Mouse (Mus musculus) common myeloid progenitor, adult 5-6 weeks (primary cell): ENCODE data around the gene Pde8a. TPM values are rescaled to one million over a fixed set of nuclear protein-coding genes. Genes with fewer than 3 reads are reported as not detected.

Source experiments
- ATAC-seq: replicated peaks from 2 replicates; pipeline ENCODE4 v1.8.0; 2016; ENCODE audit warnings: low read depth, mild to moderate bottlenecking, moderate TSS enrichment, inconsistent platforms; ENCODE audit not compliant: poor library complexity, severe bottlenecking
- total RNA-seq: library from RNA; stranded (forward); fragments of 200-1000, 187-1606 nt; gene quantifications from 2 replicates; pipeline ENCODE4 v1.2.3, GENCODE M21; 2017

Pde8a gene
- total RNA-seq, 1 experiment from 2014 or later, result 0.41 TPM

DNA sequence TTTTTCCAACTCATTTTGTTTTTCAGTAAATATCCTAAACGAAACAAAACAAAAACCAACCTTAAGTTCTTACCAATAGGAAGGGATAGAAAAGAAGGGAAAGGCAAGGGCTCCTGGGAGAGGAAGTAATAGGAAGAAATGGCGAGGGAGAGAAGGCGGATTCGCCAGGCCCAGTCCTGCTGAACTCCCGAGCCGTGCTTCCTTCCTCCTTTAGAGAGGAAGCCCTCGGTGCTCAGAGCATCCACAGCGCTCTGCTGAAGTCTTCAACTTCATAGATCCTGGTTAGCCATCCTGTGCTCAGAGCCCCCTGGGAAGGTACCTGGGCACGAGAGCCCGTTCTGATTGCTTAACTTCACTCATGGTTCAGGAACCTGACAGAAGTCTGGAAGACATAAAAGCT, 114.3 kb downstream of the Pde8a start:
- ATAC-seq, result no peak

DNA sequence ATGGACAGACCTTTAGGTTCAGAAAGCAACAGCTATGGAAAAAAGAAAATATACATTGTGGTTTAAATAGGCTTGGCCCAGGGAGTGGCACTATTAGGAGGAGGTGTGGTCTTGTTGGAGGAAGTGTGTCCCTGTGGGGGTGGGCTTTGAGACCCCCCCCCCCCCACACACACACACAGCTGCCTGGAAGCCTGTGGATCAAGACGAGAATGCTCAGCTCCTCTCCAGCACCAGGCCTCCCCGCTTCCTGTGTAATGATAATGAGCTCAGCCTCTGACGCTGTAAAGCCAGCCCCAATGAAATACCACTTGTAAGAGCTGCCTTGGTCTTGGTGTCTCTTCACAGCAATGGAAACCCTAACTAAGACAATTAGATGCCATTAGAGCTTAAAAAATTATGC, 117.4 kb downstream of the Pde8a start:
- ATAC-seq, result 0 out of 2 replicates have a peak, but pooled peaks have one; percentile 37

DNA sequence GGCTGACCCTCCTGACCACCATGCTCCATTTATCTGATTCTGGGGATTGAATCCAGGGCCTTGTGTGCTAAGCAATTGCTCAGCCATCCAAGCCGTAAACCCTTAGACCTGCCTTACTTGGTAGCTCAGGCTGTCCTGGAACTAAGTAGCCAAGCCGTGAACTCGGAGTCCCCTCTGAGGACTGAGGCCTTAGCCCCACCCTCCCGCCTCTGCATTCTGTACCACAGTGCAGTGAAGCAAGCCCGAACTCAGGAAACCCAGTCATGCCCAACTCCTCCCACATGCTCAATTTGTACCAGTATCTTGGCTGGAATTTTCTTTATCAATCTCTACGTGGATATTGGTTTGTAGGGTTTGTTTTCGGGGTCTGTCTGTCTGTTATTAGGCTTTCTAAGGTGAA, 118.5 kb downstream of the Pde8a start:
- ATAC-seq, result no peak

DNA sequence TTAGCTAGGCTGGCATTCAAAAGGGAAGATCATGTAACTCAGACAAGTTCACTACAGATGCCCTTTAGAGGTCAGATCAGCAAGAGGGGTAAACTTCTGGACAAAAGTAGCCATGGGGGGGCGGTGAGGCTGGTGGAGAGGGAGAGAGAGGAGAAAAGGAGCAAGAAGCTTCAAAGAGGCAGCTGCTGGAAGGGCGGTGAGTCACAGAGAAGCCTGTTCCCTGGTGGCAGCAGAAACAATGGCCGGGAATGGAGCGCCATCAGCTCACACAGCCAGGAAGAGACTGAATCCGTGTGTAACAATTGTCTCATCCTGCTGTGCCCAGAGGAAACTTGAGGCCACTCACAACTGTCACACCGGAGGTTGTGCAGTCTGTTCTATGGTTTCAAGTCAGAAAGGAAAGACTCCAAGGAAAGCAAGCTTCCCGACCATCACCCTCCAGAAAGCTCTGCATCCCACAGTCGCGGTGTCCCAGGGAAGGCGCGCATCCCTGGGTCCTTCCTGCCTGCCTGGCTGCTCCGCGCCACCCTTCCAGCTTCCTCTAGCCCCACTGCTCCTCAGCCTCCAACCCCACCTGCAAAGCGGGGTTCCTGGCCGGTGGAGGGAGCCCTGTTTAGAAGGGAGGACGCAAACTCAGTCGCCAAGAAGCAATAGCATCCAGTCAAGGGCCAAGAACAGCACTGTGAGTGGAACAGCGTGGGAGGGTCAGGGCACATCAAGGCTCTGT, 122.5 kb downstream of the Pde8a start:
- ATAC-seq, result no peak

DNA sequence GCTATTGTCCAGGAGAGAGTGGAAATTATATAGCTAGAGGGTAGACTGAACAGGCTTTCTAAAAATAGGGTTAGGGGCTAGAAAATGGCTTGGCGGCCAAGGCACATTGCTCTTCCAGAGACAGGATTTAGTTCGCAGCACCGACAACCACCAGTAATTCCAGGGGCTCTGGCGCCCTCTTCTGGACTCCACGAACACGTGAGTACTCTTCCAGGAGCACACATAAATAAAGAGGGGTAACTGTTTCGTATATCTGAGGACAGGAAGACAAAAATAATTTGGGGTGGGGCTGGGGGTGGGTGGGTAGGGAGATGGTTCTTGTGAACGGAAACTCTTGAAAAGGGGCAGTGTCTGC, 123.0 kb downstream of the Pde8a start:
- 0 out of 2 replicates have a peak, but pooled peaks have one; percentile 38 for ATAC-seq

DNA sequence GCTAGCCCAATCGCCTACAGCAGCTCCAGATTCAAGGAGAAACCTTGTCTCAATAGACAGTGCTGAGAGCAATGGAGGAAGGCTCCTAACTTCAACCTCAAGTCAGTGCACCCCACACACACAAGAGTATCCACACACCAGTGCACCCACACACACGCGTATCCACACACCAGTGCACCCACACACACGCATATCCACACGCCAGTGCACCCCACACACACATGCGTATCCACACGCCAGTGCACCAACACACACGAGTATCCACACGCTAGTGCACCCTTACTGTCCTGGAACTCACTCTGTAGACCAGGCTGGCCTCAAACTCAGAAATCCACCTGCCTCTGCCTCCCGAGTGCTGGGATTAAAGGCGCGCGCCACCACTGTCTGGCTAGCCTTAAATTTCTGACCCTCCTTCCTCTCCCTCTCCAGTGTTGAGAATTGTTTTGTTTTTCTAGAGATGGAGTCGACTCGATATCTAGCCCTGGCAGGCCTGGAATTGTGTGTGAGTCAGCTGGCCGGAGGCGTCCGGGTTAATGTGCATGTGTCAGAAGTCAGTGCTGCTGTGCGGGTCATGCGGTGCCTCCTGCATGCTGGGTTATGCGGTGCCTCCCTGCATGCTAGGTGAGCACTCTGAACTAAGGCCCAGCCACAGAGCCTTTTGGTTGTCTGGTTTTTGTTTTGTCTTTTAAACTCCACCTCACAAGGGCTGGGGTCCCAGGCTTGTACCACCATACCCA, 124.6 kb downstream of the Pde8a start:
- ATAC-seq, result no peak

DNA sequence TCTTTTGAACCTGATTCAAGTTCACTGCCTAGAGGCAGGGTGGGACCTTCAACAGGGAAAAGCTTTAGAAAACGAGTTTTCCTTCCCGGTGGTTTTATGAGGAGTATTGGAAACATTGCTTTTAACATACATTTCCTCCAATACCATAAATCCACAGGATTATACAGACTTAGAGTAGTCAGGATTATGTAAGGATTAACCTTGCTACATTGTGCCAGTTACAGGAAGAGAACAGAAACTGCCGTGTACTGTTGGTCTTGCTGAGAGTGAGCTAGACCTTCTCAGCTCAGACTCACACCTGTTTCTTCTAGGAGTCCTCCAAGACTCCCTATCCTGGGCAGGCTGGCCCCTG, 125.1 kb downstream of the Pde8a start:
- no peak for ATAC-seq

DNA sequence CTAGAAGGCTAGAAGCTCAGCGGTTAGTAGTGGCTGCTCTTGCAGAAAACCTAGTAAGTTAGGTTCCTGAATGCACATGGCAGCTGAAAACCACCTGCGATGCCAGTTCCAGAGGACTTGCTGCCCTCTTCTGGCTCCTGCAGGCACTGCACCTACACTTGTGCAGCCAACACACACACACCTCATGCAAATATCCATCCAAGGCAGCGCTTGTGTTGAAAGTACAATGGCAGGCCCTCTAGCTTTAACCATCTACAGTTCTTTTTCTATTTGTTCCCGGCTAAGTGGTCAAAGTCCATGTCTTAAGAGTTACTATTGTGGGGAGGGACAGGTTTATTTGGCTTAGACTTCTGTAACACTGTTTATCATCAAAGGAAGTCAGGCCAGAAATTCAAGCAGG, 126.4 kb downstream of the Pde8a start:
- ATAC-seq, result peak; percentile 64; the same call in 1 of the 2 replicates

DNA sequence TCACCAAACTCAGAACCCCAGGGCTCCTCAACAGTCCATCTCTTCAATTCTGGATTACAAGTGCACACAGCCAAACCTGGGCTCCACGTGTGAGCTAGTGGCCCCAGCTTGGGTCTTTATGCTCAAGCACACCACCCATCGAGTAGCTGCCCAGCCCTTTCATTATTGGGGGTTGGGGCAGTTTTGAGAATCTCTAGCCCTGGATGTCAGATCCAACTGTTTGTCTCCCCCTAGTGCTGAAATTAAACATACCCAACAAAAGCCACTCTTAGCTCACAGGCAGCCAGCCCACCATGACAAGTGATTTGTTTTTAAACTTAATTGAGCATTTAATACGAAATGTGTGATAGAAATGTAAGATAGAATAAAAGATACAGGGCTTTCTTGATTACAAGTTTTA, 128.2 kb downstream of the Pde8a start:
- ATAC-seq, result 0 out of 2 replicates have a peak, but pooled peaks have one; percentile 24

DNA sequence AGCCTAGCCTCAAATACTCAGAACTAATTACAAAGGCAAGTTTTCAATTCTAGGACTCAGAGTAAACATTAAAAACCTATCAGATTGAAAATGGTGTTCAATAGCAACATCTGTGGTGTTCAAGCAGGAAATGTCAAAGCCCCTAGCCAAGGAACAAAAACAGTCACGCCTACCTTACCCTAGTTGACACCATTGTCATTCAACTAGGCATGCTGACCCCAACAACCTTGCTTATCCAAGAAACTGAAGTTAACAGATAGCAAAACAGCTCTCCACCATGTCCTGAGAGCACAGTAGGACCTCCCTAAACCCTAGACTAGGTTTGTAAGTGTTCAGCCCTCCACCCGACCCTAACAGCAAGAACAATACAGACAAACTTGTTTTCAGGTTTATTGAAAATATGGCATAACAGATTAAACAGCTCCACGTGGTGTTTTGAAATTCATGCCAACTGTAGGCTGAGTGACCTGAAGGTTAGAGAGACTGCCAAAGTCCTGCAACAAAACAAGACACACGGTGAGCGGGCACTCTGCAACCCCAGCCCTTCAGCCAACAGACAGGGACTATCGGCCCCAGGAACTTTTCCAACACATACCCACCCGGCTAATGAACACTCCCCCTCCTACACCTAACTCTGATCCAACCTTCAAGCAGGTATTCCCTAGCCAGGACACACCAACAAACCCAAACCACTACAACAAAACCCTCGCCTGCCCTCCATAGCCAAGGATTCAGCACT, 129.1 kb downstream of the Pde8a start:
- ATAC-seq, result no peak

DNA sequence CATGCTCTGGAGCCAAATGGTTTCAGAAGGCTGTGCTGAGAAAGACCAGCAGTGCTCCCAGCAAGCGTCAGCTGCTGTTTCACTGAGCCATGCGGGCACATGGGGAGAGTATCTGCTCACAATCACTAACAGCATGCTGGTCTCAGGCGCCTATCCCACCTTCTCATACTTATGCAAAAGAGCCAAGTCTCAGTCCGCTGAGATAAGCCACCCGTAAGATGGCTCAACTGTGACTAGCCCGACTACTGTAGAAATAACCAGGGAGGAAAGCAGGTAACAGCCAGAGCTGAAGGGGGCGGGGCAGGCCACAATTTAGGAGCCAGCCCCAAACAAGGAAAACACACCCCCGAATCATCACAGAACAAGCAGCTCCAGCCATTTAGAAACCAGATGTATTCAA, 129.9 kb downstream of the Pde8a start:
- no peak for ATAC-seq

DNA sequence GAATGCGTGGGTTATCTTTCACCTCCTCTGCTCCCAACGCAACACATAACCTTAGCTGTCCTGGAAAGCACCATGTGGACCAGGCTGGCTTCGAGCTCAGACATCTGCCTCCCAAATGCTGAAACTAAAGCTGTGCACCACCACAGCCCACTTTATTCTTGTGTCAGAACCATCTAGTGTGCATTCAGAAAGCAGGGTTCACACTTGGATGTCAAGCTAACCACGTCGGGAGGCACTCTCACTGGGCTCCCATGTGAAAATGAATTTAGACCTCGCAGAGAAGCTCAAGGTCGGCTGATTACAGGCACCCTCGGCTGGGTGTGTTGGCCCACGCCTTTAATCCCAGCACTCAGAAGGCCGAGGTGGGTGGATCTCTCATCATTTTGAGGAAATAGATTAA, 130.4 kb downstream of the Pde8a start:
- no peak for ATAC-seq

DNA sequence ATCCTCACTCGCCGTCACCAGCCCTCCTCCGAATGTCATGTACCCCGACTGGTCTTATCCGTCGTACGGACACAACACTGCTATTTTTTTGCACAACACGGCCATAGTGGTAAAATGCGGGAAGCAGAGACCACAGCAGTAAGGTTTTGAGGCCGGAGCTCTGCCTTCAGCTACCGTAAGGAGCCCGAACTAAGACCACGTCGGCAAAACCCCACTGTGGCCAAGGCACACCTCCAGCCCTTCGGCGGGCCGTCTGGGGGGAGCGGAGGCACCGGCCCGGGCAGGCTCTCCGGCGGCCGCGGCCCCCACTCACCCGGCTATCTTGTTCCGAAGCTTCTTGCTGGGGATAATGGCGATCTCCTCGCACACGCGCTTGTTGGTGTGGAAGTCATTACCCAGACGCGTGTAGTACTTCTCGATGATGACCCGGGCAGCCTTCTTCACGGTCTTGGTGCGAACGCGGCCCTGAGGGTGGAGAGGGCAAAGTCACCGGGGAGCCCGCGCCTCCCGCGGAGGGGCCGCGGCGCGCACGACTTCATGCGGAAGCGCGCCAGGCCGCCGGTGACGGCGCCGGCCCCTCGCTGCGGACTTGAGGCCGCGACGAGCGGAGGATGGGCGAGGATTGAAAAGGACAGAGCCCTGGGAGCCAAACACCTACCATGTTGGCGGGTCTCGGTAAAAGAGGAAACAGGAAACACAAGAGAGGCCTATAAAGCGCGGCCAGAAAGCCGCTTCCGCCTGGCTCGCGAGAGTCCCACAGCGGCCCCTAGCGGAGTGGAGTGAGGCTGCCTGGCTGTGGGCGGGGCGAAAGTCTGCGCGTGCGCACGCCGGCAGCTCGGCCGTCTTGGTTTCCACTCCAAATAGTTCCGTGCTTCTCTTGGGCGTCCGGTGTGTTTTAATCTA, 131.4 kb downstream of the Pde8a start, which contains the start of gene Rps17:
TSS of gene Rps17 (minus strand) at position 711 of the 903 bp plus-strand sequence.
- ATAC-seq, result peak; percentile 81

DNA sequence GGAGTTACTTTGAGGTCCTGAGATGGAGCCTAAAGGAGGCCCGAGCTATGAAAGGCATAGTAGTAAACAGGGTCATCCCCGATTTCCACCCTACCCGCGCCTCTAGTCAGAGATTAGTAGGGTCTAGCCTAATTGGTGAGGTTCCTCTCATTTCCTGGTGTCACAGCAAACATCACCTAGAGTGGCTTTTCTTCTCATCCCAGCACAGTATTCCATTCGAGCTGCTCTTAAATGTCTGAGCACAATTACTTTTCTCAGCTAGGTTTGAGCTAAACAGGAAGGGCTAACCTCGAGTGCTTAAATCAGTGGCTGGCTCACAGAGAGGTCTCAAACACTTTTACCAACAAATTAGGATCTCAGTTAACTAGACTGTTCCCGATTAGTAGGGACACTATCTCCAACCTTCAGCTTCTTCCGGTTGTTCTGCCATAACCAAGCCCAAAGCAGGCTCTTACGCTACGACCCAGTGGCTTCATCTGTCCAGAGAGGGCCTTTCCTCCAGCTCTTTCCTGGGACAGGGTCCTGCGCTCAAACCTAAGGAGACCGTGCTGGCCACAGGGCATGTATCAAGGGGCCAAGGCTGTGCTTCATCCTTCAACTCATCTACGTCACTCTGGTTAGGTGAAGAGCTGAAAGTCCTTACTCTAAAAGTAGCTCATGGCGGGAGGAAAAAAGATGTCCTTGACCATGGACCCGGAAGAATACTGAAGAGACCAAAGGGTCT, 132.2 kb downstream of the Pde8a start:
- no peak for ATAC-seq

DNA sequence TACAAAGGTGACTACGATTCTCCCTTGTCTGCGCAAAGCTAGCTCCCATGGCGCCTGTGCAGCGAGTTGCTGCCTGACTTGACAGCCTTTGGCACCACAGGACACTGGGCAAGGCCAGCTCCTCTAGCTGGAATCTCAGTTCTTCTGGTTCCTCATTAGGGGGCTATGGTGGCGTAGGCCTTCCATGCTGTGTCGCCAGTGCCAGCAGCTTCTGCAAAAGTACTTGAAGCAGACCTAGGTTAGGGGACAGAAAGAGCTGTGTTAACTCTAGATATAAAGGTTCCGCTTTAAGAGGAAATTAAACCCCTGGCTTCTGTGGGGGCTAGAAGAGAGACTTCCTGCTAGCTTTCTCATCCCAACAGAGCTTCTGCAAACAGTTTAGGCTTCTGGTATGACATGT, 134.8 kb downstream of the Pde8a start:
- ATAC-seq, result peak; percentile 42

DNA sequence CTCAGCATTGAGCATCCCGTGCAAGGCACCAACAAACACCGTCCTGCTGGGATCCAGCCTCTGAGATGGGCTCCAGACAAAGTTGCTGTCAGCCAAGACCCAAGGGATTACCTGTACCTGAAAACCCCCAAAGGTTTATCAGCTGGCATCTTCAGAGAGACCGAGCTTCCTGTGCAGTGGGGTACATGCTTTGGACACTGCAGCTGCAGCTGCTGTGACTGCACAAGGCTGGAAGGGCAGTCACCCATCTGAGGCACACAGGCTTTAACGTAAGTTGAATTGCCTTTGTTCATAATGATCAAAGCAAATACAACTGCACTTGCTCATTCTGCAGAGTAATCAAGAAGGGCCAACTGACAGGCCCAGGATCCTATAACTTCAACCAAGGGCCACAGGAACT, 138.4 kb downstream of the Pde8a start:
- ATAC-seq, result no peak

DNA sequence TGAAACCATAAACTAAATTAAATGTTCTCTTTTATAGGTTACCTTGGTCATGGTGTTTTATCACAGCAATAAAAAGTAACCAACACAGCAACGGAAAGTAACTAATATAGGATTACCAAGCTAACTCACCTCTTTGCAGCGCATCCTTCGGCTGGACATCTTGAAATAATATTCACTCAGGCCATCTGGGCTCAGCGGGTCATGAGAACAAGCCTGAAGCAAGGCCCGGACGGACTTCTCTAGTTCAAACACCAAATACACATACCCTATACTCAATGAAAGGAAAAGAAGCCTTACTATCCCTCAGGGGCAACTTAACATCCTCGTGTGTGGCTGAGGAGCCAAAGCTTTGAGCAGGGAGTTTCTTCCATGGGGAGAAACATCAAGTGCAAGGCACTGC, 142.3 kb downstream of the Pde8a start:
- ATAC-seq, result no peak

DNA sequence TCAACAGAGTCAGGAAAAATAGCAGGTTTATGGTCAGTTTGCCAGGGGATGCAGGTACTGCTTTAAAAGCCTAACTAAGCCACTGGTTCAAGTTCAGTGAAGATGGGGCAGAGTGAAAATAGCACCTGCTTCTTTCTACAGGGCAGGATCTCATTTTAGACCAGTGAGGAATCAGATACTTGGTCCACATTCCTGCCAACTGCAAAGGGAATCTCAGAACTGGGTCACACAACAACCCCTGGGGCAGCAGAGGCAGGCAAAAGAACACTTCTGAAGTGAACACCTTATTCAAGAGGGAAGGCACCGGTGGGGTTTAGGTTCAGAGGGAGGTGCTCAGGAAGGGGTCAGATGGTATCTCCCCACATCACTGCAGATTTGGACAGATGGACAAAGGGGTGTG, 143.0 kb downstream of the Pde8a start:
- ATAC-seq, result no peak

DNA sequence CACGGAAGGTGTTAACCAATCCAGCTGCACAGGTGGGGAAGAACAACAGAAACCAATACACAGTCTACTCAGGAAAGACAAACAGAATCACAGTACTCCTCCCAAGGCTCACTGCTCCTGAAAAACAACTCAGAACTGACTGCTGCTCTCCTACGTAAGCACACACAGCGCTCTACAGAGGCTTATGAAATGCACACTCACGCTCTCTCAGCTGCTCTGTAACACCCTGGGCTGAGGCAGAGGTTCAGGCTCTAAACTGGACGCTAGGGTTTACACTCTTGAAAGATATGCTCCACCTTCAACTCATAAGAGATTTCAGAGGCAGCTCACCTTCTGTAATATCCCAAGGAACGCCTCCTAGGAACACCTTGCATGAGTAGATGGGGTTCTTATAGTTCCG, 143.6 kb downstream of the Pde8a start:
- no peak for ATAC-seq
